Mouse (Mus musculus): ENCODE data around the gene Rrp1. TPM values are rescaled to one million over a fixed set of nuclear protein-coding genes. Genes with fewer than 3 reads are reported as not detected.
A peak's percentile ranks its signal among the peaks of the same experiment; 100 is the strongest.
"Not testable (repeated sequence)": the region's sequence is repeated elsewhere in the genome, so short reads cannot be mapped to it uniquely, and the experiment has no call there.

Rrp1 gene
- total RNA-seq, 2 experiments from 2014 or later = 130 to 404 TPM

DNA sequence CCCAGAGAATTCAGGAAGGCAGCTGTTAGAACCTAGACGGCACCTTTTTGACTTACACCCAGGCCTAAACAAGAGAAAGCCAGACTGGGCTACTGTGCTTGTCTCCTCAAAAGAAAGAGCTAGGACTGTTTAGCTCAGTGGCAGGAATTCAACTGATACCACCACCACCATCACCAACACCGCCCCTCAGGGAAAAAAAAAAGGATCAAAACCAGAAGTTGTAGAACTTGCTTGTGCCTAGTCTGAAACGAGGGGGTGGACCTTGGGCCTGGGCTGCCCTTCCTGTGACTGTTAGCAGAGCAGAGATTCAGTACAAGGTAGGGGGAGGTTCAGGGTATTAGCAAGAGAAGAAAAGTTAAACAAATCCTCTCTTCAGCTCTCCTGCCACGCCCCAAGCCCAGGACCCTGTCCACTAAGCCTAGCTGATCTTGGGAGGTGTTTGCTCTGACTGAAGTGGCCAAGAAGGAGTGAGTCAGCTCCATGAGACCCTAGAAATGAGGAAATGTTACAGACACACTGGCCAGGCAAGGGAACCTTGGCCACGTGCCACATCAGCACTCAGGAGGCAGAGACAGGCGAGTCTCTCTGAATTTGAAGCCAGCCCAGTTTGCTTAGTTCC, 13.4 kb upstream of the Rrp1 start:
- ATAC-seq (replicated peaks; ENCODE audit: poor library complexity, severe bottlenecking) = peak; percentile 65

- peak; percentile 86 for ATAC-seq (replicated peaks; ENCODE audit: poor library complexity, severe bottlenecking)
These were observed 12.6 kb upstream of the Rrp1 start, which contains the start of gene Cstb for GRCm38 (mm10) chr10:78425181-78426041. Gene Cstb, plus strand, starts transcription at chr10:78425669.

DNA sequence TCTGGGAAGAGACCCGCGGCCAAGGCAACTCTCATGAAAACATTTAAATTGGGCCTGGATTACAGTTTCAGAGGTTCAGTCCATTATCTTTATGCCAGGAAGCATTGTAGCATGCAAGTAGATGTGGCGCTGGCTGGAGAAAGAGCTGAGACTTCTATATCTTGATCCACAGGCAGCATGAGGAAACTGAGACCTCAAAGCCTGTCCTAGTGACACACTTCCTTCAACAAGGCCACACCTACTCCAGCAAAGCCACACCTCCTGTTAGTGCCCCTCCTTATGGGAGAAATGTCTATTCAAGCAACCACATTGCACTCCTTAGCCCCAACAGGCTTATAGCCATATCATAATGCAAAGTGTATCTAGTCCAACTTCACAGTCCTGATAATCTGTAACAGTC, 9.8 kb upstream of the Rrp1 start:
- peak; percentile 34 for ATAC-seq (replicated peaks; ENCODE audit: poor library complexity, severe bottlenecking)

- no peak for ATAC-seq (replicated peaks; ENCODE audit: poor library complexity, severe bottlenecking)
These were observed 8.1 kb upstream of the Rrp1 start for GRCm38 (mm10) chr10:78420929-78421328.

GRCm38 (mm10) chr10:78418791-78419190, 5.9 kb upstream of the Rrp1 start:
- ATAC-seq (replicated peaks; ENCODE audit: poor library complexity, severe bottlenecking) = no peak

- no peak for ATAC-seq (replicated peaks; ENCODE audit: poor library complexity, severe bottlenecking)
These were observed 5.0 kb upstream of the Rrp1 start for GRCm38 (mm10) chr10:78417888-78418287.

DNA sequence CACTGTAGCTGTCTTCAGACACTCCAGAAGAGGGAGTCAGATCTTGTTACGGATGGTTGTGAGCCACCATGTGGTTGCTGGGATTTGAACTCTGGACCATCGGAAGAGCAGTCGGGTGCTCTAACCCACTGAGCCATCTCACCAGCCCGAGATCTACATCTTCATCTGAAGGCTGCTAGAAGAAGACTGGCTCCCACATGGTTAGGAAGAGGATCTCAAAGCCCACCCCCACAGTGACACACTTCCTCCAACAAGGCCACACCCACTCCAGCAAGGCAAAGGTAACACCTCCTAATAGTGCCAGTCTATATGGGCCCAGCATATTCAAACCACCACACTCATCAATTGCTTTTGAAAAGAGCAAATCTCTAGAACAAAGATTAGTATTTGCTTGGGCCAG, 2.1 kb upstream of the Rrp1 start:
- ATAC-seq (replicated peaks; ENCODE audit: poor library complexity, severe bottlenecking) = not testable (repeated sequence)

GRCm38 (mm10) chr10:78413152-78413520, 293 bp upstream of the Rrp1 start:
- ATAC-seq (replicated peaks; ENCODE audit: poor library complexity, severe bottlenecking) = peak; percentile 1; the same call in 1 of the 2 replicates

- ATAC-seq (replicated peaks; ENCODE audit: poor library complexity, severe bottlenecking) = no peak
These were observed 992 bp downstream of the Rrp1 start for GRCm38 (mm10) chr10:78411851-78412250.

DNA sequence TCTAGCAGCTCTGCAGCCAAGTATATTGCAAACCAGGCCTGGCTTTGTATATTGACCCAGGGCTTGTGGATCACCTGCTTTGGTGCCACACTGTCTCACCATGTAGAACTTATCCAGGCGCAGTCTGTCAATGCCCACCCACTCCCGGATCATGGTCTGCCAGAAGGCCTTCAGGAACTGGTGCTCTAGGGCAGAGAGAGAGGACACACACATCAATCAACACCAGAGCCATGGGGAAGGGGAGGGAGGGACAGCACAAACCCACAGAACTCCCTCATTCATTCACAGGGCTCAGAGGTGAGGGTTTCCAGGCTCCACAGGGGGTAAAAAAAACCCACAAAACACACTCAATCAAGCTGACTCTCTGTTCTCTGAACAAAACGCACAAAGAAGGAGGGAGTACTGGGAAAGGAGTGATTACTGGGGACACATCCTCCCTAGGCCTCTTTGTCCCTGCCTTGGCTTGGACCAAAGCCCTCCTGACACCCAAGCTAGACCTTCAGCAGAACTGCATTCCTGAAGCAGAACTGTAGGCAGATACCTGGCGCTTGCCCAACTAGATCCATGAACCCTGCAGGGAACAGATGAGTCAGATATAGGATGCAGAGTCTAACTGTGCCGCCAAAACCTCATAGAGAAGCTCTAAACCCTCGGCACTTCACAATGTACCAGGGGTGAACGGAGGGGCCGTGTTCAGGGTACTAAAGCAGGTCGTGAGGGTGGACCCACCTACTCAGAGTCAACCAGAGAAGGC, 3.6 kb downstream of the Rrp1 start:
- ATAC-seq (replicated peaks; ENCODE audit: poor library complexity, severe bottlenecking) = no peak

GRCm38 (mm10) chr10:78407132-78407531, 5.7 kb downstream of the Rrp1 start:
- ATAC-seq (replicated peaks; ENCODE audit: poor library complexity, severe bottlenecking) = no peak

DNA sequence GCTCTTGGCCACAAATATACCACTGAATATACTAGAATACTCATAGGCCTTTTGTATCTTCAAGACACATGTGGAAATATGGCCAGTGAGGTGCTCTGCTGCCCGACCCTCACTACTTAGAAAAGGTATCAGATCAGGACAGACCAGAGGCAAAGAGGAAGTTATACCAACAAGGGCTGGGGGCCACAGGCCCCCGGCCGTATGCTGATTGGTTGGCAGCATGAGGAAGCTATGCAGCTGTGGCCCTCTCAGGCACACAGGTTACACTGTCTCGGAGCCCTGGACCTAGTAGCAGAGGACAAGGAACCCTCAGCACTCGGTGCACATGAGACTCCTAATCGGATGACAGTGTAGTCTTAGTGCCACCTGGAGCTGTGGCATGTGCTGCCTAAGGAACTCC, 6.7 kb downstream of the Rrp1 start:
- ATAC-seq (replicated peaks; ENCODE audit: poor library complexity, severe bottlenecking) = peak; percentile 84

- no peak for ATAC-seq (replicated peaks; ENCODE audit: poor library complexity, severe bottlenecking)
These were observed 10.4 kb downstream of the Rrp1 start for GRCm38 (mm10) chr10:78402301-78402922.

DNA sequence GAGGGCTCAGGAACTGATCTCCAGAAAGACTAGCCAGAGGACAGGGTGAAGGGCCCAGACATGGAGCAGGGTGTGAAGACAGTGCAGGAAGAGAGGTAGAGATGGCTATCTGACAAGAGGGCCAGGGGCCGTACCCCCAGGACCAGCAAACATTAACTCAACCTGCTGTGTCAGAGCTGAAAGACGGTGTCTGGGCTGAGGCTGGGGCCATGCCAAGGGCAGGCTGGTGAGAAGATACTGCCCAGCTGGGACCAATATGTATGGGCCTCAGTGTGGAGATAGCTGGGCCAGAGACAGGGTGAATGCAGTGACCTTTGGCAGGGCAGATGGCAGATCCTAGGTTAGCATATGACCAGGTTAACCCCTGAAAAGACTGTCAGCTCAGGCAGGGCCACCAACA, 11.7 kb downstream of the Rrp1 start:
- ATAC-seq (replicated peaks; ENCODE audit: poor library complexity, severe bottlenecking) = no peak

GRCm38 (mm10) chr10:78399090-78399657, 13.7 kb downstream of the Rrp1 start:
- no peak for ATAC-seq (replicated peaks; ENCODE audit: poor library complexity, severe bottlenecking)

- no peak for ATAC-seq (replicated peaks; ENCODE audit: poor library complexity, severe bottlenecking)
These were observed 16.3 kb downstream of the Rrp1 start for GRCm38 (mm10) chr10:78396625-78396885.

- ATAC-seq (replicated peaks; ENCODE audit: poor library complexity, severe bottlenecking) = peak; percentile 82
These were observed 16.8 kb downstream of the Rrp1 start for GRCm38 (mm10) chr10:78395819-78396624.

GRCm38 (mm10) chr10:78395377-78395776, 17.5 kb downstream of the Rrp1 start:
- ATAC-seq (replicated peaks; ENCODE audit: poor library complexity, severe bottlenecking) = no peak

DNA sequence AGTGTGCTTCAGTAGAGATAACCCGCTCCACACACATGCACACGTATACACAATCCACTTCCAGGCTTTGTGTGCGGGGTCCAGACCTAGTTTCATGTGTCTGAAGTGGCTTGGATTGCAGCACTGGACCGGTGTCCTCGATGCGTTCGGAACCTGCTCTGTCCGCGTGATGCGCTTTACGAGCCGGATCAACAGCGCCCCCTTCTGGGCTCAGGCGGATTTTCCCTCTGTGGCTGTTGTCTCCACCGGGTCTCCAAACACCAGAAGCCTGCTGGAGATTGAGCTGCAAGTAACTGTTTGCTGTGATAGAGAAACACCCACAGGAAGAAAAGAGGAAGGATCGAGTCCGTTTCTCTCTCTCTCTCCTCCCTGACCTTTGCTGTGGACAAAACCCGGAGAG, 20.8 kb downstream of the Rrp1 start:
- peak; percentile 68 for ATAC-seq (replicated peaks; ENCODE audit: poor library complexity, severe bottlenecking)

GRCm38 (mm10) chr10:78390982-78391470, 21.8 kb downstream of the Rrp1 start:
- no peak for ATAC-seq (replicated peaks; ENCODE audit: poor library complexity, severe bottlenecking)

Measured in granulocyte monocyte progenitor cell, adult 5-6 weeks (primary cell).